Comparison of ENCODE assay signal across 8 mouse cellular contexts in genomic region chrX:99216633-99217459, GRCm38 (mm10).
DNase-seq lines count a peak whose midpoint lies in the region; ATAC-seq and TF ChIP-seq lines count a peak whose summit lies in the region.

No protein-coding gene starts in this region.

- H3K4me2 ChIP-seq in hindbrain, embryonic 15.5 days, result peak overlapping the region; percentile 58
- H3K4me2 ChIP-seq in limb, embryonic 15.5 days, result peak overlapping the region; percentile 49
- peak overlapping the region; percentile 64 for H3K4me2 ChIP-seq in midbrain, embryonic 15.5 days

- H3K27me3 ChIP-seq in hindbrain, embryonic 15.5 days, result peaks cover 18% of the 10 kb centered on the region; the same call in 1 of the 2 replicates
- H3K27me3 ChIP-seq in limb, embryonic 15.5 days, result peaks cover 69% of the 10 kb centered on the region
- H3K27me3 ChIP-seq in midbrain, embryonic 15.5 days (replicated peaks), result peaks cover 29% of the 10 kb centered on the region

- H3K36me3 ChIP-seq in hindbrain, embryonic 15.5 days, result no peaks in the 10 kb centered on the region
- no peaks in the 10 kb centered on the region for H3K36me3 ChIP-seq in limb, embryonic 15.5 days
- H3K36me3 ChIP-seq in midbrain, embryonic 15.5 days (replicated peaks), result no peaks in the 10 kb centered on the region

- peak; percentile 74 for ATAC-seq in hindbrain, embryonic 15.5 days (ENCODE audit: low FRiP score, low read depth)
- 0 out of 2 replicates have a peak, but pooled peaks have one; percentile 28 for ATAC-seq in limb, embryonic 15.5 days (ENCODE audit: insufficient number of reproducible peaks, low FRiP score, low TSS enrichment, low read depth)
- peak; percentile 72 for ATAC-seq in midbrain, embryonic 15.5 days (replicated peaks)

- H3K4me1 ChIP-seq in hindbrain, embryonic 15.5 days (replicated peaks), result peaks cover 7% of the 10 kb centered on the region; the same call in 1 of the 2 replicates
- peaks cover 26% of the 10 kb centered on the region for H3K4me1 ChIP-seq in limb, embryonic 15.5 days
- peaks cover 5% of the 10 kb centered on the region; the same call in 1 of the 2 replicates for H3K4me1 ChIP-seq in midbrain, embryonic 15.5 days

- TF ChIP-seq CTCF in gastrocnemius, adult 2 months (IDR thresholded peaks at IDR 0.05), result no peak

- no peaks in the 10 kb centered on the region for H3K9me3 ChIP-seq in hindbrain, embryonic 15.5 days
- H3K9me3 ChIP-seq in limb, embryonic 15.5 days, result no peaks in the 10 kb centered on the region
- H3K9me3 ChIP-seq in midbrain, embryonic 15.5 days, result no peaks in the 10 kb centered on the region

- H3K27ac ChIP-seq in gastrocnemius, adult 2 months, result peak overlapping the region; percentile 84
- H3K27ac ChIP-seq in hindbrain, embryonic 15.5 days (replicated peaks), result peak overlapping the region; percentile 45; the same call in 1 of the 2 replicates
- peak overlapping the region; percentile 54 for H3K27ac ChIP-seq in limb, embryonic 15.5 days
- H3K27ac ChIP-seq in midbrain, embryonic 15.5 days, result no peak overlapping the region

- DNase-seq in adrenal gland, postnatal 10 days, result peak; percentile 69
- DNase-seq in cerebellum, postnatal 10 days, result peak; percentile 52 to 58
- peak; percentile 77 for DNase-seq in gastrocnemius, adult 2 months
- peak; percentile 56 for DNase-seq in testis, postnatal 10 days (ENCODE audit: low spot score)
- no peak for DNase-seq in thymus, postnatal 36 days

- peak overlapping the region; percentile 46 for H3K9ac ChIP-seq in hindbrain, embryonic 15.5 days
- peak overlapping the region; percentile 20; the same call in 1 of the 2 replicates for H3K9ac ChIP-seq in limb, embryonic 15.5 days
- H3K9ac ChIP-seq in midbrain, embryonic 15.5 days, result peak overlapping the region; percentile 42

- H3K4me3 ChIP-seq in gastrocnemius, adult 2 months, result peak overlapping the region; percentile 69
- peak overlapping the region; percentile 37 for H3K4me3 ChIP-seq in hindbrain, embryonic 15.5 days
- H3K4me3 ChIP-seq in limb, embryonic 15.5 days, result peak overlapping the region; percentile 32
- H3K4me3 ChIP-seq in midbrain, embryonic 15.5 days, result peak overlapping the region; percentile 36

- intact Hi-C loops in gastrocnemius, adult 2 months (cut with DNase I), result loop anchor here (5.0 kb wide), 1 partner anchor 80 kb away; the partner anchor contains the start of gene Efnb1

- WGBS in hindbrain, embryonic 15.5 days, result 21% methylated on average over 44 of the region's 60 CpGs
- 18% methylated on average over 60 of the region's 60 CpGs for WGBS in limb, embryonic 15.5 days
- WGBS in midbrain, embryonic 15.5 days, result 24% methylated on average over 60 of the region's 60 CpGs

Comparison
In these comparisons a context has a peak if more than half of its experiments do, and no peak if none do; other contexts are left out.
1. DNase-seq: peak in adrenal gland, postnatal 10 days (single experiment), cerebellum, postnatal 10 days (2 of 2), gastrocnemius, adult 2 months (single experiment) and testis, postnatal 10 days (single experiment); none in thymus, postnatal 36 days (0 of 2).
2. Peak in every context shown above with its lines, with median percentiles within 50 percentile points of each other: H3K4me3 ChIP-seq, ATAC-seq, H3K4me2 ChIP-seq and H3K9ac ChIP-seq.